Mouse (Mus musculus) CH12.LX (cell line): Measurements from ENCODE around the gene Slc4a4. TPM values are rescaled to one million over a fixed set of nuclear protein-coding genes. Genes with fewer than 3 reads are reported as not detected.

ENCODE experiments used
- DNase-seq: peaks from one replicate; pipeline ENCODE4 v3.0.0-alpha.2; 2013; ENCODE audit errors: extremely low read depth
- H3K27ac ChIP-seq: 2 replicates; pipeline ENCODE4 v1.5.1; 2012; ENCODE audit warnings: low read depth, mild to moderate bottlenecking, control low read depth, moderate library complexity; ENCODE audit not compliant: insufficient read depth
- H3K27me3 ChIP-seq: replicated peaks from 2 replicates; pipeline ENCODE3; 2012; ENCODE audit warnings: inconsistent platforms
- H3K36me3 ChIP-seq, 2 experiments: replicated peaks in 1 of 2; 2 replicates each; pipeline versions ENCODE3 to v1.6.1; 2012; ENCODE audit warnings: inconsistent platforms in 1 of 2, low read length in 1 of 2, mild to moderate bottlenecking in 1 of 2, mixed read lengths in 1 of 2, moderate library complexity in 1 of 2; ENCODE audit not compliant: control insufficient read depth in 1 of 2, insufficient read depth in 1 of 2
- H3K4me1 ChIP-seq, 2 experiments: 2 replicates each; pipeline ENCODE4 v1.6.1; 2012; ENCODE audit warnings: inconsistent platforms in 1 of 2, moderate library complexity in 1 of 2; ENCODE audit not compliant: insufficient read depth in 2 of 2, control insufficient read depth in 1 of 2
- H3K4me2 ChIP-seq: 2 replicates; pipeline ENCODE4 v1.6.1; 2012; ENCODE audit warnings: low read depth, mild to moderate bottlenecking, control low read depth; ENCODE audit not compliant: poor library complexity, insufficient read depth, severe bottlenecking
- H3K4me3 ChIP-seq, 3 experiments: fragments of 150-350 bp in 1 of 3; sonication (generic) in 1 of 3; replicated peaks in 1 of 3; 2 replicates each; pipeline versions ENCODE3 to v1.5.1; 2011 to 2012; ENCODE audit warnings: low read depth in 2 of 3, low read length in 2 of 3, mild to moderate bottlenecking in 2 of 3, moderate library complexity in 2 of 3, control low read depth in 1 of 3, improper control_type of control experiment in 1 of 3, inconsistent platforms in 1 of 3, mixed read lengths in 1 of 3; ENCODE audit not compliant: poor library complexity in 1 of 3
- H3K79me2 ChIP-seq: replicated peaks from 2 replicates; pipeline ENCODE4 v1.6.1; 2012; ENCODE audit warnings: mild to moderate bottlenecking, moderate library complexity; ENCODE audit not compliant: control insufficient read depth, poor library complexity, insufficient read depth, severe bottlenecking; ENCODE audit errors: extremely low read depth
- H3K9ac ChIP-seq: 2 replicates; pipeline ENCODE4 v1.6.1; 2012; ENCODE audit warnings: low read depth, mild to moderate bottlenecking, control low read depth, moderate library complexity; ENCODE audit not compliant: insufficient read depth
- H3K9me3 ChIP-seq: replicated peaks from 2 replicates; pipeline ENCODE3; 2012; ENCODE audit warnings: low read length, inconsistent platforms, mixed read lengths
- E2F4 ChIP-seq: IDR thresholded peaks from 2 replicates; pipeline ENCODE4 v1.6.1; 2011; ENCODE audit warnings: low read depth, low read length, improper control_type of control experiment; ENCODE audit not compliant: insufficient replicate concordance
- ELF1 ChIP-seq: IDR thresholded peaks from 2 replicates; pipeline ENCODE4 v1.6.1; 2014; ENCODE audit warnings: low read depth, mild to moderate bottlenecking, inconsistent platforms, low read length, improper control_type of control experiment
- ETS1 ChIP-seq: conservative IDR thresholded peaks from 2 replicates; pipeline ENCODE4 v1.6.1; 2012; ENCODE audit warnings: low read depth, mild to moderate bottlenecking, inconsistent platforms, low read length, improper control_type of control experiment, moderate library complexity
- GABPA ChIP-seq: IDR thresholded peaks from 2 replicates; pipeline ENCODE4 v1.6.1; 2012; ENCODE audit warnings: low read depth, low read length, improper control_type of control experiment, inconsistent platforms; ENCODE audit not compliant: insufficient replicate concordance
- IRF4 ChIP-seq: IDR thresholded peaks from 2 replicates; pipeline ENCODE4 v1.6.1; 2014; ENCODE audit warnings: low read depth, mild to moderate bottlenecking, inconsistent platforms, low read length, improper control_type of control experiment
- JUND ChIP-seq: conservative IDR thresholded peaks from 2 replicates; pipeline ENCODE4 v1.6.1; 2011; ENCODE audit warnings: low read depth, low read length, improper control_type of control experiment
- KAT2A ChIP-seq: IDR thresholded peaks from 2 replicates; pipeline ENCODE4 v1.6.1; 2012; ENCODE audit warnings: low read length, improper control_type of control experiment, inconsistent platforms; ENCODE audit not compliant: insufficient replicate concordance
- MEF2A ChIP-seq: IDR thresholded peaks from 2 replicates; pipeline ENCODE4 v1.6.1; 2014; ENCODE audit warnings: low read depth, mild to moderate bottlenecking, inconsistent platforms, low read length, improper control_type of control experiment, borderline replicate concordance
- UBTF ChIP-seq: IDR thresholded peaks from 2 replicates; pipeline ENCODE4 v1.6.1; 2012; ENCODE audit warnings: low read depth, mild to moderate bottlenecking, inconsistent platforms, low read length, improper control_type of control experiment, moderate library complexity
- USF1 ChIP-seq: IDR thresholded peaks from 2 replicates; pipeline ENCODE4 v1.6.1; 2014; ENCODE audit warnings: low read depth, mild to moderate bottlenecking, inconsistent platforms, low read length, improper control_type of control experiment
- ZKSCAN1 ChIP-seq: IDR thresholded peaks from 2 replicates; pipeline ENCODE4 v1.6.1; 2012; ENCODE audit warnings: low read depth, inconsistent platforms, low read length, improper control_type of control experiment, borderline replicate concordance
- dilution Hi-C: fragments of 300-500 bp; cut with MboI; formaldehyde crosslinking; loops from 2 replicates; pipeline ENCODE4 v1.14.3; 2020; ENCODE audit warnings: low sequenced_read_pairs; ENCODE audit not compliant: extremely low pct_unique_long_range_greater_than_20kb, extremely low pct_ligation_motif_present
- in situ Hi-C: fragments of 300-500 bp; cut with MboI; formaldehyde crosslinking; loops from 3 replicates; pipeline ENCODE4 v1.14.3; 2019; ENCODE audit warnings: low sequenced_read_pairs, low pct_ligation_motif_present, low pct_unique_long_range_greater_than_20kb, mixed read lengths
- polyA plus RNA-seq: library from polyadenylated mRNA; unstranded; fragments of >175 nt; gene quantifications from 2 replicates; pipeline ENCODE4 v1.2.1, GENCODE M21; 2012; ENCODE audit warnings: low read depth; ENCODE audit not compliant: insufficient read length
- total RNA-seq, 2 experiments: library from RNA; depleted of rRNA; stranded (reverse); fragments of 300-350 nt in 1 of 2; fragments of >200 nt in 1 of 2; gene quantifications; 2 replicates each; pipeline ENCODE4 v1.2.3; 2012 to 2014

The Slc4a4 gene
- total and polyA plus RNA-seq, 3 experiments: not detected

- no peak overlapping the region for H3K4me2 ChIP-seq
- dilution Hi-C loops: no loop called here
- 0 out of 4 replicates have a peak, but pooled peaks cover 0 to 3% of the 10 kb centered on the region in 2 experiments for H3K4me1 ChIP-seq
- no peak for DNase-seq
- no peaks in the 10 kb centered on the region for H3K79me2 ChIP-seq
- TF ChIP-seq ZKSCAN1 (no peak), E2F4 (no peak), ETS1 (no peak)
- no peak overlapping the region for H3K4me3 ChIP-seq
- in situ Hi-C loops: no loop called here
- H3K27ac ChIP-seq: no peak overlapping the region
- no peaks in the 10 kb centered on the region for H3K36me3 ChIP-seq
- H3K9ac ChIP-seq: no peak overlapping the region
- H3K9me3 ChIP-seq: no peaks in the 10 kb centered on the region
- H3K27me3 ChIP-seq: no peaks in the 10 kb centered on the region
Measured at GRCm38 (mm10) chr5:89135776-89136175, 249.2 kb downstream of the Slc4a4 start.

- no peak for TF ChIP-seq IRF4
- no peak for TF ChIP-seq ELF1
- no peak for TF ChIP-seq UBTF
- TF ChIP-seq ZKSCAN1: no peak
- TF ChIP-seq USF1: no peak
- TF ChIP-seq E2F4: no peak
- dilution Hi-C loops: no loop called here
- no peak overlapping the region for H3K9ac ChIP-seq
Measured at GRCm38 (mm10) chr5:89140070-89140469, 253.5 kb downstream of the Slc4a4 start.

DNA sequence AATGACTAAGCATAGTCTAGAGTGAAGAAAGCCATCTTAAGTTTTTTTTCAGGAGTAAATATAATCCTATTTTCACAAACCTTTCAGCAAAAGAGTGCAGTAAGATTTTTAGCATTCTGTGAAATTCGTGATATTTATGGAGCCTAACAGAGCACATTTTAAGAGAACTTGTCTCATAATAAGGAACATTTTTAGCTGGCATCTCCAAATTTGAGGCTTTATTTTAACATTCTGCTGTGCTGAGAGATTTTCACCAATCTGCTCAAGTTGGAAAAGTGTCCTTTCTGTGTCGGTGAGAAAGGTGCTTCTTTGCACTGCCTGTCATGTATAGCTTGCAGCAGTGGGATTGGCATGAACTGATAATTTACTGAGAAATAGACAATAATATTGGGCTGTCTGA is 255.1 kb downstream of the Slc4a4 start:
- Histone ChIP-seq H3K9ac (no peak overlapping the region), H3K36me3 (no peaks in the 10 kb centered on the region), H3K27me3 (no peaks in the 10 kb centered on the region), H3K4me1 (no peaks in the 10 kb centered on the region), H3K79me2 (no peaks in the 10 kb centered on the region), H3K9me3 (no peaks in the 10 kb centered on the region), H3K27ac (no peak overlapping the region), H3K4me3 (no peak overlapping the region), H3K4me2 (no peak overlapping the region)
- dilution Hi-C loops: no loop called here
- TF ChIP-seq KAT2A (no peak), GABPA (no peak), MEF2A (no peak), ELF1 (no peak), JUND (no peak)
- in situ Hi-C loops: no loop called here
- DNase-seq: no peak

More at GRCm38 (mm10) chr5:89140070-89140469, 253.5 kb downstream of the Slc4a4 start:
- in situ Hi-C loops: no loop called here
- H3K4me2 ChIP-seq: no peak overlapping the region
- no peak overlapping the region for H3K27ac ChIP-seq
- DNase-seq: no peak
- H3K4me3 ChIP-seq: no peak overlapping the region
- no peaks in the 10 kb centered on the region for H3K4me1 ChIP-seq
- H3K36me3 ChIP-seq: no peaks in the 10 kb centered on the region
- no peaks in the 10 kb centered on the region for H3K79me2 ChIP-seq
- no peaks in the 10 kb centered on the region for H3K9me3 ChIP-seq
- no peaks in the 10 kb centered on the region for H3K27me3 ChIP-seq
